Mouse (Mus musculus) left cerebral cortex, postnatal 10 days (tissue): ENCODE results near the gene Rsu1. TPM values are rescaled to one million over a fixed set of nuclear protein-coding genes. Genes with fewer than 3 reads are reported as not detected.
A peak's percentile ranks its signal among the peaks of the same experiment; 100 is the strongest.
"Not testable (repeated sequence)": the region's sequence is repeated elsewhere in the genome, so short reads cannot be mapped to it uniquely, and the experiment has no call there.

Source experiments
- DNase-seq, 2 experiments: peaks; one replicate each; pipeline ENCODE4 v3.0.0; 2021 to 2022; ENCODE audit warnings: low spot score in 2 of 2, mixed read lengths in 1 of 2; ENCODE audit errors: extremely low spot score in 1 of 2
- intact Hi-C: fragments of 180-260 bp; cut with DNase I; formaldehyde crosslinking; loops from one replicate; pipeline ENCODE4 v1.15.1; 2025
- total RNA-seq, 2 experiments: library from RNA; stranded (reverse); gene quantifications; 2 replicates each; pipeline ENCODE4 v1.2.3; 2021

Rsu1 gene
- total RNA-seq, 2 experiments from 2014 or later = 43.8 to 44.2 TPM

GRCm38 (mm10) chr2:13233254-13233835, 37.9 kb downstream of the Rsu1 start:
- no peak for DNase-seq
- intact Hi-C loops = loop anchor here (10.0 kb wide), 1 partner anchor 529 kb away; no protein-coding TSS in a partner anchor

- intact Hi-C loops = loop anchor here (10.0 kb wide), 1 partner anchor 528 kb away; no protein-coding TSS in a partner anchor
- no peak for DNase-seq
These were observed 38.9 kb downstream of the Rsu1 start for GRCm38 (mm10) chr2:13232305-13232704.

DNA sequence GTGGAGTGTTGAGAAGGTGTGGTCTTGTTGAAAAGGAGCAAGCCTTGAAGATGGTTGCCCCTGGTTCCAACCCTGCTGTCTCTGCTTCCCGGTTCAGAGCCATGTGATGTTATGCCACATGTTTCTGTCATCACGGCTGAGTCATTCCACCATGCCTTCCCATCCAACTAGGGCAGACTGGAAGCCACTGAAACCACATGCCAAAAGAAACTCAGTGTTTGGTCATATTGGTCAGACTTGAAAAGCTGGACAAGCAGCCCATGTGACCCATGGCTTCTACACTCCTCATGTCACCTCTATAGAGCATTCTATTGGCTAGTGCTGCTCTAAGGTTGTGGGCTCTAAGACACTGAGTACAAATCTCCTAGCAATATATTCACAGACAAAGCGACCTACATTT, 41.5 kb downstream of the Rsu1 start:
- DNase-seq = no peak
- intact Hi-C loops = loop anchor here (10.0 kb wide), 1 partner anchor 525 kb away; no protein-coding TSS in a partner anchor

DNA sequence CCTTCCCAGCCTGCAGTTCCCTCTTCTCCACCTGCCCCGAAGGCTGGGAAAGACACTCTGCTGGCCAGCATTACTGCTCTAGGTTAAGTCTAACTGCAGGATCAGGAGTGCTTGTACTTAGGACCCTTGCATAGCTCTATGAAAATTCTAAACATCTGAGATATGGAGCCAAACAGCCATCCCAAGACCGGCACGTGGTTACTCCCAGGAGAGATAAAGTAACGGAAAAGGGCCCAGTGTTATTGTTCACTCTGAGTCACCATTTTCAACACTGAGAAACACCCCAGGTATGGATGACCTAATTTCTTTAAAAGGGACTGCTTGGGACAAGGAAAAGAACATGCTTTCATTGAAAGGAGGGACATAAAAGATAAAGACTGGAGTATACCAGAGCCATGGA, 45.2 kb downstream of the Rsu1 start:
- no peak for DNase-seq
- intact Hi-C loops = no loop called here

DNA sequence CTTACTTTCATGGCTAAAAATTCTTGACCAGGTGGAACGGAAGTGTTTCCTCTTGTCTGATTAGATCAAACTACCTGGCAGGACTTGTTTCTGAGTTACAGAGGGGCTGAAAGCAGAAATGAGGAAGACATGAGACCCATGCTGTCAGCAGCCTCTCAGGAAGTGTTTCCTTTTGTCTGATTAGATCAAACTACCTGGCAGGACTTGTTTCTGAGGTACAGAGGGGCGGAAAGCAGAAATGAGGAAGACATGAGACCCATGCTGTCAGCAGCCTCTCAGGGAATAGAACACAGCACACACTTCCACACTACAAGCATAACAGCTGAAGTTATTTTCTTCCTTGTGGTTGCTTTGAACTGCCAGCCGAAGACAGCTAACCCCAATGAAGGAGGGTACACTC, 46.7 kb downstream of the Rsu1 start:
- intact Hi-C loops = no loop called here
- DNase-seq = no peak

DNA sequence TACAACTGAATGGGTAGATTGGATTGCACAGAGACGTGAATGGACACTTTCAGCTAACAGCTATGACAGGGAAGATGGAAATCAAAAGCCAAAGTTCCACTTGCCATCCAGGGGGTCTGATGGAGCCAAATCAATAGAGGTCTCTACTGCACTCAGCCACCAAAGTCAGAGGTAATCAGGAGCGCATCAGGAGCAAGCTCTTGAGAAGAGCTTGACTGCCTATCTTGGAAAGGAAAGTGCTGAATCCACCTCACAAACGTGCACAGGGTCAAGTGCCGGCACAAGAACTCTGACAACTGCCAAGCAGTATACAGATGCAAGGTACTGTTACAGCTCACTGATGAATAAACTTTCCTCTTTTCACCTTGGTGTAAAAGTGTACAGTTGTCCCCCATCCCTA, 47.8 kb downstream of the Rsu1 start:
- DNase-seq = no peak
- intact Hi-C loops = no loop called here

DNA sequence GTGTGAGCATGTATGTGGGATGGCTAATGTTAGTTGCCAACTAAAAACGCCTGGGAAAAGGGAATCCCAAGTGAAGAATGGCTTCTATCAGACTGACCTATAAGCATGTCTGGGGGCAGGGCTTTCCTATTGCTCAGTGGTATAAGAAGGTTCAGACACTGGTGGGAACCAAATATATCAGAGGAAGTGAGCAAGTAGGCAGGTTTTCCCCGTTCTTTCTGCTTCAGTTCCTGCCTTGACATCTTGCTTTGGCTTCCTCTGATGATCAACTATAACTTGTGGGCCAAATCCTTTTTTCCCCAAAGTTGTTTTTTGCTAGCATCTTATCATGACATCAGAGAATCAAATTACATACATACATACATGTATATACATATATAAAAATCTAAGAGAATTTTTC, 51.1 kb downstream of the Rsu1 start:
- DNase-seq = no peak
- intact Hi-C loops = no loop called here

DNA sequence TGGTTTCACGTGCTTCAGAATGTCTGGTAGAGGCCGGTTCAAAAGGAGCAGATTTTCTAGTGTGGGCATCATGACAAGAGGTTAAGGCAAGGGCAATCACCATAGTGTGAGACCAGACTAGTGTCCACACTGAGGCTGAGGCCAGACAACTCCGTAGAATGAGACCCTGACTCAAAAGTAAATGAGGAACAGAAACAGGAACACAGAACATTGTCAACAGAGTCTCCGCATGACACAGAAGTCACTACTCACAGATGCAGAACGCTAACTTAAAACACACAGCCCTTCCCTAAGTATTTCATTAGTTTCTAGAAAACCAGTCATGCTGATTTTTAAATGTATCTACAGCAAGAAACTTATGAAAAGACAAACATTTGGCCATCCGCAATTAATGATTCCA, 53.1 kb downstream of the Rsu1 start:
- DNase-seq = no peak
- intact Hi-C loops = no loop called here

DNA sequence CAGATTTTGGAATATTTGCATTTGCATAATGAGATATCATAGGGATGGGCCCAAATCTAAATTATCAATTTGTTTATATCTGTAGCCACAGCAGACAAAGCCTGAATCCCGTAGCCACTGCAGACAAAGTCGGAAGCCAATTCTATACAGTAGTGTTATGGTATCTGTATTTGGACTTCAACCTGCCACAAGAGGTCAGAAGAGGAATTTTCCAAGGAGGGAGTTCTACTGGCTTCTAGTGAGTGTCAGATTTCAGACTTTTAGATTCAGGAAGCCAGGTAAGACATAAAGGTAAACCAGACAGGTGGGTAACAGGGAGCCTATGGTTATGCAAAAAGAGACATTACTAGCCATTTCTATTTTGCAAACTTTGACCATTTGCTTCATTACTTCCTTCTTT, 64.4 kb downstream of the Rsu1 start:
- intact Hi-C loops = no loop called here
- no peak for DNase-seq

DNA sequence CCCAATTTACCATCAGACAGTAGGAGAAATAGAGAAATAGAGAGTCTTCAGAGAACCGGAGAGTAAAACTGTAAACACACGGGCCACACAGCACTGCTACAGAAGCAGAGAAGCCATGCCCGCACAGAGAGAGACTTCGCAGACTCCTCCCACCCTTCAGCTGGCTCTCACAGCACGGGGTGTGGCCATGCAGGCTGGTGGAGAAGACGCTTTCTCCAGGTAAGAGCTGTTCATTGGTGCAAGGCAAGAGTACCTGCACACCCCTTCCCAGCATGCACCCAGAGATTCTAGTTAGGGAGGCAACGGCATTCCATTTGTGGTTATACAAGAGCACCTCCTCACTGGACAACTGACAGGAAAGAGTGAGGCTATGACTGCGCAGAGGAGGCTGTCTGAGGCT, 64.8 kb downstream of the Rsu1 start:
- DNase-seq = no peak
- intact Hi-C loops = no loop called here

- DNase-seq = no peak
These were observed 68.3 kb downstream of the Rsu1 start for GRCm38 (mm10) chr2:13202805-13203475.

DNA sequence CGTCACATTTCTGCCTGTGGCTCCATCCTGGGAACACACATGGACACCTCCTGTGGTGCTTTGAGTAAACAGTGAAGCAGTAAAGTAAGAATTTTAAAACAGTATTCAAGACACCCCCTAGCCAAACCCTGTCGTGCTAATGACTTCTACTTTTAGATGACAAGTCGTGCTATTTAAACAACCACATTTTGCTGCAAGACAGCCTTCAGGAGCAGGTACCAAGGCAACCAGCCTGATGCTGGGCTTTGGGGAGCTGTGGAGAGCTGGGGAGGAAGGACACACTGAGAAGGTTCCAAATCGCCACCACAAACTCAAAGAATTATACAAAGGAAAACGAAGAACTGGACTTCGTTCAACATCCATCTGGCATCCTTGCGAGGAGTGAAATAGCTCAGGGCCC, 71.5 kb downstream of the Rsu1 start:
- intact Hi-C loops = no loop called here
- DNase-seq = peak in 1 of 2 experiments; percentile 23

More at GRCm38 (mm10) chr2:13202805-13203475, 68.3 kb downstream of the Rsu1 start:
- intact Hi-C loops = no loop called here

GRCm38 (mm10) chr2:13199033-13199432, 72.2 kb downstream of the Rsu1 start:
- intact Hi-C loops = no loop called here
- no peak for DNase-seq

- intact Hi-C loops = no loop called here
- DNase-seq = no peak
These were observed 75.7 kb downstream of the Rsu1 start for GRCm38 (mm10) chr2:13195540-13195939.

DNA sequence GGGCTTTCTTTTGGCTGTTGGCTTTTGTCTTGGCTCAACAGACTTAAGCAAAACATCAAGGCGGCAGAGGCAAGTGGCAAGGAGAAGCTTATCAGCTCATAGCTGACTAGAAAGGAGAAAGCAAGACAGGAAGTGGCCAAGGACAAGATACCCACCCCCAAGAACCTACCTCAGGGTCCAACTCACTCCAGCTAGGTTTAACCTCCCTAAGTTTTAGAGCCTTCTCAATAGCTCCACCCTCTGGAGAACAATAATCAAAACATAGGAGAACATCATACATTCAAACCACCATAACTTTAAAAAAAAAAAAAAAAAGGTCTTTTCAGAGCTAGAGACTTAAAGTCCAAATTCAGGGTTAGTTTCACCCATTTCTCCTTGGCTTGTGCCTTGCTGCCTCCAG, 79.1 kb downstream of the Rsu1 start:
- intact Hi-C loops = no loop called here
- no peak for DNase-seq

GRCm38 (mm10) chr2:13190767-13191166, 80.4 kb downstream of the Rsu1 start:
- no peak for DNase-seq
- intact Hi-C loops = no loop called here

DNA sequence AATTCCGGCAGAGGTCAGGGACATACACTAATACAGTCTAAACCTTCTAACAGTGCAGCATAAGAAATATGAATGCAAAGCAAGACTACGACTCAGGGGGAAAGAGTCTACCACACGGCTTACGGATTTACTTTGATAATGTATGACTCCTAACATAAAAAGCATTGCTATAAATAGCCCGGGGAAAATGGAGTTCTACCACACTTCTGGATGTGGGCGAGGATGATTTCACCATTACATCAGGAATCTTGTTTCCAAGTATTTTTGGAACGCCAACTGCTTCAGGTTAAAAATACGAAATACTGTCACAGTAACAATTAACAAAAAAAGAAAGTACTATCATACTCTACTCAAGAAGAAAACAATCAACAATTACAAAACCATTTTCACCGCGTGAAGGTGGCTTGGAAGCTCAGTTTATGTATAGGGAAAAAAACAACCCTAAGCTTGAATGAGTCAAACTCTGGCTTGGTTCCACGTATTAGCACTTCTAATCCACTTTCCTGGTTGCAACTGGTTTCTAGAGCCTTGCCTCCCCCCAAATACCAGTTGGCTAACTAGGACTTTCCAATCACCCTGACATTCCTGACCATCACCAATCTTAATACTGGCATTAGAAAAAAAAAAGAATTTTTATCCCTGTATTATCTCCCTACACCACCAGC, 82.3 kb downstream of the Rsu1 start:
- peak in 1 of 2 experiments; percentile 64 for DNase-seq
- intact Hi-C loops = no loop called here

DNA sequence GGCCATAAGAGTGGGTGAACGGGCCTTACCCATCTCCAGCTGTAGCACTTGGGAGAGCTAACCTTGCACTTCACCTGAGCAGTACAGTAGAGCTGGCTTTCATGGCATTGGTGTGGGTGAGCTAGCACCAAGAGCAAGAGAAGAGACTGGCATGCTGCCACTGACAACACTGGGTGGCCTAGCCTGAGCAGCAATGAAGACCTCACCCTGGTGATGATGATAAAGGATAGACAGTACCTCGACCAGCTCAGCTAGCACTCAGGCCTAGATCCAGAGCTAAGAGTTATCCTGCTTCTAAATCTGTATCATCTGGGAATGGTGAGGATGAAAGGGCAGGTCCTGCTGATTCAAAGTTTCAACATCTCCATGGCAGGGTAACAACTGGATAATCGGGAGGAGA, 88.1 kb downstream of the Rsu1 start:
- no peak for DNase-seq
- intact Hi-C loops = no loop called here

- DNase-seq, intact Hi-C loops: not testable (repeated sequence)
These were observed 89.3 kb downstream of the Rsu1 start for GRCm38 (mm10) chr2:13181899-13182298.

- peak; percentile 41 to 57 for DNase-seq
- intact Hi-C loops = no loop called here
These were observed 93.4 kb downstream of the Rsu1 start for GRCm38 (mm10) chr2:13177698-13178395.
